Mouse (Mus musculus): ENCODE measurements around the gene Ffar1. TPM values are rescaled to one million over a fixed set of nuclear protein-coding genes. Genes with fewer than 3 reads are reported as not detected.
"Not testable (repeated sequence)": the region's sequence is repeated elsewhere in the genome, so short reads cannot be mapped to it uniquely, and the experiment has no call there.

Gene Ffar1
- polyA plus RNA-seq, 1 experiment = 4.9 TPM

- TF ChIP-seq CTCF (IDR thresholded peaks at IDR 0.05; ENCODE audit: control insufficient read depth, insufficient read depth, low read length) = no peak
- Histone ChIP-seq H3K4me3 (replicated peaks; ENCODE audit: control insufficient read depth, low read depth, low read length) (no peak overlapping the region), H3K4me1 (ENCODE audit: control insufficient read depth, insufficient read depth, low read length) (peaks cover 4% of the 10 kb centered on the region; the same call in 1 of the 2 replicates), H3K27ac (ENCODE audit: control insufficient read depth, insufficient read depth, low read depth, low read length, poor library complexity) (no peak overlapping the region)
- 80% methylated on average over 5 of the region's 5 CpGs for WGBS
Measured at GRCm38 (mm10) chr7:30847386-30847785, 14.0 kb downstream of the Ffar1 start.

- H3K27ac ChIP-seq (ENCODE audit: control insufficient read depth, insufficient read depth, low read depth, low read length, poor library complexity) = no peak overlapping the region
- WGBS = 39% methylated on average over 2 of the region's 2 CpGs
- no peak for TF ChIP-seq CTCF (IDR thresholded peaks at IDR 0.05; ENCODE audit: control insufficient read depth, insufficient read depth, low read length)
- TF ChIP-seq POLR2A (IDR thresholded peaks at IDR 0.05; ENCODE audit: borderline replicate concordance, control insufficient read depth, low read depth, low read length) = no peak
Measured at GRCm38 (mm10) chr7:30846505-30847053, 14.8 kb downstream of the Ffar1 start.

GRCm38 (mm10) chr7:30844676-30845297 is 16.6 kb downstream of the Ffar1 start:
- Histone ChIP-seq H3K4me3 (replicated peaks; ENCODE audit: control insufficient read depth, low read depth, low read length) (no peak overlapping the region), H3K27ac (ENCODE audit: control insufficient read depth, insufficient read depth, low read depth, low read length, poor library complexity) (no peak overlapping the region), H3K4me1 (ENCODE audit: control insufficient read depth, insufficient read depth, low read length) (peaks cover 7% of the 10 kb centered on the region; the same call in 1 of the 2 replicates)
- 62% methylated on average over 7 of the region's 7 CpGs for WGBS
- no peak for TF ChIP-seq CTCF (IDR thresholded peaks at IDR 0.05; ENCODE audit: control insufficient read depth, insufficient read depth, low read length)

More at GRCm38 (mm10) chr7:30846505-30847053, 14.8 kb downstream of the Ffar1 start:
- Histone ChIP-seq H3K4me3 (replicated peaks; ENCODE audit: control insufficient read depth, low read depth, low read length) (no peak overlapping the region), H3K4me1 (ENCODE audit: control insufficient read depth, insufficient read depth, low read length) (peaks cover 7% of the 10 kb centered on the region; the same call in 1 of the 2 replicates)

GRCm38 (mm10) chr7:30842092-30842491 is 19.3 kb downstream of the Ffar1 start:
- Histone ChIP-seq H3K27ac (ENCODE audit: control insufficient read depth, insufficient read depth, low read depth, low read length, poor library complexity) (no peak overlapping the region), H3K4me1 (ENCODE audit: control insufficient read depth, insufficient read depth, low read length) (peaks cover 7% of the 10 kb centered on the region; the same call in 1 of the 2 replicates), H3K4me3 (replicated peaks; ENCODE audit: control insufficient read depth, low read depth, low read length) (no peak overlapping the region)
- TF ChIP-seq POLR2A (IDR thresholded peaks at IDR 0.05; ENCODE audit: borderline replicate concordance, control insufficient read depth, low read depth, low read length) (no peak), CTCF (IDR thresholded peaks at IDR 0.05; ENCODE audit: control insufficient read depth, insufficient read depth, low read length) (no peak)
- WGBS = 3% methylated on average over 5 of the region's 5 CpGs

- WGBS = 69% methylated on average over 4 of the region's 4 CpGs
- TF ChIP-seq POLR2A (IDR thresholded peaks at IDR 0.05; ENCODE audit: borderline replicate concordance, control insufficient read depth, low read depth, low read length) (no peak), CTCF (IDR thresholded peaks at IDR 0.05; ENCODE audit: control insufficient read depth, insufficient read depth, low read length) (no peak)
- Histone ChIP-seq H3K4me1 (ENCODE audit: control insufficient read depth, insufficient read depth, low read length) (peaks cover 7% of the 10 kb centered on the region; the same call in 1 of the 2 replicates), H3K4me3 (replicated peaks; ENCODE audit: control insufficient read depth, low read depth, low read length) (no peak overlapping the region), H3K27ac (ENCODE audit: control insufficient read depth, insufficient read depth, low read depth, low read length, poor library complexity) (no peak overlapping the region)
Measured at GRCm38 (mm10) chr7:30841379-30841778, 20.0 kb downstream of the Ffar1 start.

- H3K4me1 ChIP-seq (ENCODE audit: control insufficient read depth, insufficient read depth, low read length) = peaks cover 7% of the 10 kb centered on the region; the same call in 1 of the 2 replicates
- WGBS = 75% methylated on average over 3 of the region's 3 CpGs
- H3K27ac ChIP-seq (ENCODE audit: control insufficient read depth, insufficient read depth, low read depth, low read length, poor library complexity) = no peak overlapping the region
- TF ChIP-seq POLR2A (IDR thresholded peaks at IDR 0.05; ENCODE audit: borderline replicate concordance, control insufficient read depth, low read depth, low read length) (no peak), CTCF (IDR thresholded peaks at IDR 0.05; ENCODE audit: control insufficient read depth, insufficient read depth, low read length) (no peak)
- H3K4me3 ChIP-seq (replicated peaks; ENCODE audit: control insufficient read depth, low read depth, low read length) = no peak overlapping the region
Measured at GRCm38 (mm10) chr7:30840306-30840705, 21.1 kb downstream of the Ffar1 start.

GRCm38 (mm10) chr7:30837277-30837676 is 24.1 kb downstream of the Ffar1 start:
- H3K4me1 ChIP-seq (ENCODE audit: control insufficient read depth, insufficient read depth, low read length) = peaks cover 3% of the 10 kb centered on the region; the same call in 1 of the 2 replicates
- no peak overlapping the region for H3K27ac ChIP-seq (ENCODE audit: control insufficient read depth, insufficient read depth, low read depth, low read length, poor library complexity)
- no peak overlapping the region for H3K4me3 ChIP-seq (replicated peaks; ENCODE audit: control insufficient read depth, low read depth, low read length)
- TF ChIP-seq CTCF (IDR thresholded peaks at IDR 0.05; ENCODE audit: control insufficient read depth, insufficient read depth, low read length) (no peak), POLR2A (IDR thresholded peaks at IDR 0.05; ENCODE audit: borderline replicate concordance, control insufficient read depth, low read depth, low read length) (no peak)

DNA sequence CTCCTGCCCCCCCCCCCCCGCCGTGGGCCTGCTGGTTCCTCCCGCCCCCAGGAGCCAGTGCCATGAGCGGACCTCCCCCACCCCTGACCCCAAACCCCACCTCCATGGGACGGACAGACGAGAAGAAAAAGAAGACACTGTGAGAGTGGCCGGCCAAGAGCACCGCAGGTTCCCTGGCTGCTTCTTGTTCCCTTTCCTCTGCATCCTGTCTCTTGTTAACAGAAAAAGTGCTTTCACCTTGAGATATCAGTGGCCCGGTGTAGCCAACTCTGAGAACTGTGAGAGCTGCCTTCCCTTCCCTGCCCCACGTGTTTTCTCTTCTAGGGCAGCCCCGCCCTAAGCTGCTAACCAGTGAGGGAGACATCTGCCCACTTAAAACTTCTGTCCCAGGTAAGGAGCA is 28.7 kb downstream of the Ffar1 start:
- 12% methylated on average over 8 of the region's 11 CpGs for WGBS
- not testable (repeated sequence) for H3K4me1 ChIP-seq (ENCODE audit: control insufficient read depth, insufficient read depth, low read length); H3K27ac ChIP-seq (ENCODE audit: control insufficient read depth, insufficient read depth, low read depth, low read length, poor library complexity); H3K4me3 ChIP-seq (replicated peaks; ENCODE audit: control insufficient read depth, low read depth, low read length)

DNA sequence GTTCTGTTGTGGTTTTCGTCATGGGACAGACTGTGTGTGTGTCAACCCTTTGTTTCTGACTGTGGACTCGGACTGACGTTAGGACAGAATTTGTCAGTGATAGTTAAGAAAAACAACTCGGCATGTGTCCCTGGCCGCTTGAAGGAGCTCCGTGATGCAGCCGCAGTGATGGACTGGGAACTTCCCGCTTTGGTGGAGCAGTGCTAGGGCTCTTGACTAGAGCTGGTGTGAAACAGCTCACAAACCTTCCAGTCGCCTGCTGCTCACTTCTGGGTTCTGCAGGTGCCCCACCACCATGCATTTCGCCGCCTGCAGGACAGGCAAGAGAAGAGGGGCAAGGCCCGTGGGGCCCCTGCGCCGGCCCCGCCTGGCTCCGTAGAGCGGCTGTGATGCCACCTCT is 29.1 kb downstream of the Ffar1 start:
- TF ChIP-seq POLR2A (IDR thresholded peaks at IDR 0.05; ENCODE audit: borderline replicate concordance, control insufficient read depth, low read depth, low read length) (no peak), CTCF (IDR thresholded peaks at IDR 0.05; ENCODE audit: control insufficient read depth, insufficient read depth, low read length) (no peak)
- 28% methylated on average over 17 of the region's 17 CpGs for WGBS
- peaks cover 3% of the 10 kb centered on the region for H3K4me1 ChIP-seq (ENCODE audit: control insufficient read depth, insufficient read depth, low read length)
- H3K4me3 ChIP-seq (replicated peaks; ENCODE audit: control insufficient read depth, low read depth, low read length) = no peak overlapping the region
- H3K27ac ChIP-seq (ENCODE audit: control insufficient read depth, insufficient read depth, low read depth, low read length, poor library complexity) = no peak overlapping the region
